Mouse (Mus musculus): Measurements from ENCODE around the gene Sorbs2.

The Sorbs2 gene

GRCm38 (mm10) chr8:45507634-45508321 lies at the start of gene Sorbs2:
Sorbs2 (plus strand) TSS chr8:45507788.
- peak; percentile 10 to 20 for DNase-seq

GRCm38 (mm10) chr8:45457874-45458273 lies 49.7 kb upstream of the Sorbs2 start:
- DNase-seq, result no peak

- DNase-seq, result no peak
Measured at GRCm38 (mm10) chr8:45469006-45469405, 38.6 kb upstream of the Sorbs2 start.

- peak in 1 of 2 experiments; percentile 10 for DNase-seq
Measured at GRCm38 (mm10) chr8:45469507-45470178, 37.9 kb upstream of the Sorbs2 start.

GRCm38 (mm10) chr8:45480886-45481285 lies 26.7 kb upstream of the Sorbs2 start:
- no peak for DNase-seq

- DNase-seq, result no peak
Measured at GRCm38 (mm10) chr8:45486281-45486680, 21.3 kb upstream of the Sorbs2 start.

- no peak for DNase-seq
Measured at GRCm38 (mm10) chr8:45503971-45504370, 3.6 kb upstream of the Sorbs2 start.

GRCm38 (mm10) chr8:45506376-45506775 lies 1.2 kb upstream of the Sorbs2 start:
- no peak for DNase-seq

- DNase-seq, result peak in 1 of 2 experiments; percentile 4
Measured at GRCm38 (mm10) chr8:45507277-45507633, 333 bp upstream of the Sorbs2 start.

GRCm38 (mm10) chr8:45508521-45509104 lies 1.0 kb downstream of the Sorbs2 start:
- DNase-seq, result peak in 1 of 2 experiments; percentile 6

GRCm38 (mm10) chr8:45512369-45512768 lies 4.8 kb downstream of the Sorbs2 start:
- DNase-seq, result no peak

GRCm38 (mm10) chr8:45521595-45521994 lies 14.0 kb downstream of the Sorbs2 start:
- no peak for DNase-seq

GRCm38 (mm10) chr8:45527708-45528107 lies 20.1 kb downstream of the Sorbs2 start:
- DNase-seq, result no peak

- no peak for DNase-seq
Measured at GRCm38 (mm10) chr8:45528890-45529289, 21.3 kb downstream of the Sorbs2 start.

GRCm38 (mm10) chr8:45536578-45536977 lies 29.0 kb downstream of the Sorbs2 start:
- DNase-seq, result no peak

GRCm38 (mm10) chr8:45540513-45540912 lies 32.9 kb downstream of the Sorbs2 start:
- no peak for DNase-seq

GRCm38 (mm10) chr8:45552175-45552574 lies 44.6 kb downstream of the Sorbs2 start:
- DNase-seq, result no peak

- DNase-seq, result no peak
Measured at GRCm38 (mm10) chr8:45554627-45555026, 47.0 kb downstream of the Sorbs2 start.

- DNase-seq, result no peak
Measured at GRCm38 (mm10) chr8:45557936-45558335, 50.3 kb downstream of the Sorbs2 start.

- DNase-seq, result no peak
Measured at GRCm38 (mm10) chr8:45558426-45558825, 50.8 kb downstream of the Sorbs2 start.

GRCm38 (mm10) chr8:45559176-45559820 lies 51.7 kb downstream of the Sorbs2 start:
- DNase-seq, result no peak

GRCm38 (mm10) chr8:45565189-45565588 lies 57.6 kb downstream of the Sorbs2 start:
- no peak for DNase-seq

- no peak for DNase-seq
Measured at GRCm38 (mm10) chr8:45570117-45570516, 62.5 kb downstream of the Sorbs2 start.
